Mouse (Mus musculus): Measurements from ENCODE around the gene Ap3b1. TPM values are rescaled to one million over a fixed set of nuclear protein-coding genes. Genes with fewer than 3 reads are reported as not detected.

Ap3b1 gene
- total and polyA plus RNA-seq, 3 experiments: 46.0 to 113 (median 60.7) TPM

GRCm38 (mm10) chr13:94490684-94491083 is 131.9 kb downstream of the Ap3b1 start:
- Histone ChIP-seq H3K27me3 (replicated peaks) (no peaks in the 10 kb centered on the region), H3K4me1 (ENCODE audit: control insufficient read depth in 1 of 2, insufficient read depth in 2 of 2) (peaks cover 0 to 16% of the 10 kb centered on the region in 2 experiments; a peak in 2 of 4 replicates), H3K9ac (ENCODE audit: insufficient read depth, low read depth) (no peak overlapping the region), H3K36me3 (replicated peaks in 1 of 2; ENCODE audit: control insufficient read depth in 1 of 2, insufficient read depth in 1 of 2, low read length in 1 of 2) (peaks cover 28 to 83% of the 10 kb centered on the region in 2 experiments), H3K79me2 (replicated peaks; ENCODE audit: control insufficient read depth, extremely low read depth, insufficient read depth, poor library complexity, severe bottlenecking) (no peaks in the 10 kb centered on the region), H3K4me2 (ENCODE audit: insufficient read depth, low read depth, poor library complexity, severe bottlenecking) (no peak overlapping the region), H3K27ac (ENCODE audit: insufficient read depth, low read depth) (no peak overlapping the region), H3K4me3 (replicated peaks in 1 of 3; ENCODE audit: low read depth in 2 of 3, low read length in 2 of 3, poor library complexity in 1 of 3) (no peak overlapping the region), H3K9me3 (replicated peaks; ENCODE audit: low read length) (no peaks in the 10 kb centered on the region)
- in situ Hi-C loops (cut with MboI; ENCODE audit: low pct_ligation_motif_present, low pct_unique_long_range_greater_than_20kb, low sequenced_read_pairs): no loop called here
- TF ChIP-seq POLR2AphosphoS2 (IDR thresholded peaks at IDR 0.05; ENCODE audit: low read depth, low read length) (no peak), RAD21 (IDR thresholded peaks at IDR 0.05; ENCODE audit: low read depth, low read length) (no peak), EP300 (IDR thresholded peaks at IDR 0.05; ENCODE audit: low read length) (no peak), GABPA (IDR thresholded peaks at IDR 0.05; ENCODE audit: insufficient replicate concordance, low read depth, low read length) (no peak), MAZ (IDR thresholded peaks at IDR 0.05; ENCODE audit: low read depth, low read length) (no peak), SMC3 (IDR thresholded peaks at IDR 0.05; ENCODE audit: low read depth, low read length) (no peak), POLR2A (IDR thresholded peaks at IDR 0.05; ENCODE audit: low read depth, low read length) (no peak), TBP (conservative IDR thresholded peaks at IDR 0.05; ENCODE audit: low read depth, low read length) (no peak), ETS1 (conservative IDR thresholded peaks at IDR 0.05; ENCODE audit: low read depth, low read length) (no peak), JUN (IDR thresholded peaks at IDR 0.05; ENCODE audit: insufficient read depth, low read depth, low read length) (no peak), JUND (conservative IDR thresholded peaks at IDR 0.05; ENCODE audit: low read depth, low read length) (no peak)
- no peak for DNase-seq (ENCODE audit: extremely low read depth)
- dilution Hi-C loops (cut with MboI; ENCODE audit: extremely low pct_ligation_motif_present, extremely low pct_unique_long_range_greater_than_20kb, low sequenced_read_pairs): no loop called here

GRCm38 (mm10) chr13:94491159-94491558 is 132.4 kb downstream of the Ap3b1 start:
- in situ Hi-C loops (cut with MboI; ENCODE audit: low pct_ligation_motif_present, low pct_unique_long_range_greater_than_20kb, low sequenced_read_pairs): no loop called here
- Histone ChIP-seq H3K4me3 (replicated peaks in 1 of 3; ENCODE audit: low read depth in 2 of 3, low read length in 2 of 3, poor library complexity in 1 of 3) (no peak overlapping the region), H3K4me2 (ENCODE audit: insufficient read depth, low read depth, poor library complexity, severe bottlenecking) (no peak overlapping the region), H3K27me3 (replicated peaks) (no peaks in the 10 kb centered on the region), H3K27ac (ENCODE audit: insufficient read depth, low read depth) (no peak overlapping the region), H3K79me2 (replicated peaks; ENCODE audit: control insufficient read depth, extremely low read depth, insufficient read depth, poor library complexity, severe bottlenecking) (no peaks in the 10 kb centered on the region), H3K9me3 (replicated peaks; ENCODE audit: low read length) (no peaks in the 10 kb centered on the region), H3K4me1 (ENCODE audit: control insufficient read depth in 1 of 2, insufficient read depth in 2 of 2) (peaks cover 0 to 16% of the 10 kb centered on the region in 2 experiments; a peak in 2 of 4 replicates), H3K36me3 (replicated peaks in 1 of 2; ENCODE audit: control insufficient read depth in 1 of 2, insufficient read depth in 1 of 2, low read length in 1 of 2) (peaks cover 26 to 80% of the 10 kb centered on the region in 2 experiments), H3K9ac (ENCODE audit: insufficient read depth, low read depth) (no peak overlapping the region)
- no peak for DNase-seq (ENCODE audit: extremely low read depth)
- TF ChIP-seq E2F4 (IDR thresholded peaks at IDR 0.05; ENCODE audit: insufficient replicate concordance, low read depth, low read length) (no peak), JUN (IDR thresholded peaks at IDR 0.05; ENCODE audit: insufficient read depth, low read depth, low read length) (no peak), TBP (conservative IDR thresholded peaks at IDR 0.05; ENCODE audit: low read depth, low read length) (no peak), BHLHE40 (IDR thresholded peaks at IDR 0.05; ENCODE audit: low read depth, low read length) (no peak), MAZ (IDR thresholded peaks at IDR 0.05; ENCODE audit: low read depth, low read length) (no peak), ELF1 (IDR thresholded peaks at IDR 0.05; ENCODE audit: low read depth, low read length) (no peak), USF1 (IDR thresholded peaks at IDR 0.05; ENCODE audit: low read depth, low read length) (no peak), KAT2A (IDR thresholded peaks at IDR 0.05; ENCODE audit: insufficient replicate concordance, low read length) (no peak), MAFK (IDR thresholded peaks at IDR 0.05; ENCODE audit: insufficient replicate concordance, low read length) (no peak), ZKSCAN1 (IDR thresholded peaks at IDR 0.05; ENCODE audit: borderline replicate concordance, low read depth, low read length) (no peak), GABPA (IDR thresholded peaks at IDR 0.05; ENCODE audit: insufficient replicate concordance, low read depth, low read length) (no peak), EP300 (IDR thresholded peaks at IDR 0.05; ENCODE audit: low read length) (no peak), UBTF (IDR thresholded peaks at IDR 0.05; ENCODE audit: low read depth, low read length) (no peak), HCFC1 (IDR thresholded peaks at IDR 0.05; ENCODE audit: low read depth, low read length) (no peak), MXI1 (IDR thresholded peaks at IDR 0.05; ENCODE audit: low read depth, low read length) (no peak), CTCF (conservative IDR thresholded peaks at IDR 0.05 in 1 of 2, IDR thresholded peaks at IDR 0.05 in 1 of 2; ENCODE audit: low read depth in 2 of 2, low read length in 2 of 2) (no peak), CHD2 (IDR thresholded peaks at IDR 0.05; ENCODE audit: low read length) (no peak), PAX5 (IDR thresholded peaks at IDR 0.05; ENCODE audit: low read length) (no peak), POLR2A (IDR thresholded peaks at IDR 0.05; ENCODE audit: low read depth, low read length) (no peak), ZC3H11A (IDR thresholded peaks at IDR 0.05; ENCODE audit: low read depth, low read length) (no peak)
- dilution Hi-C loops (cut with MboI; ENCODE audit: extremely low pct_ligation_motif_present, extremely low pct_unique_long_range_greater_than_20kb, low sequenced_read_pairs): no loop called here
